Mouse (Mus musculus): Measurements from ENCODE around the gene Tcf3. TPM values are rescaled to one million over a fixed set of nuclear protein-coding genes. Genes with fewer than 3 reads are reported as not detected.

Tcf3 gene
- 222 and 230 TPM in 2 replicates for polyA plus RNA-seq (2012; rRNA removed)

DNA sequence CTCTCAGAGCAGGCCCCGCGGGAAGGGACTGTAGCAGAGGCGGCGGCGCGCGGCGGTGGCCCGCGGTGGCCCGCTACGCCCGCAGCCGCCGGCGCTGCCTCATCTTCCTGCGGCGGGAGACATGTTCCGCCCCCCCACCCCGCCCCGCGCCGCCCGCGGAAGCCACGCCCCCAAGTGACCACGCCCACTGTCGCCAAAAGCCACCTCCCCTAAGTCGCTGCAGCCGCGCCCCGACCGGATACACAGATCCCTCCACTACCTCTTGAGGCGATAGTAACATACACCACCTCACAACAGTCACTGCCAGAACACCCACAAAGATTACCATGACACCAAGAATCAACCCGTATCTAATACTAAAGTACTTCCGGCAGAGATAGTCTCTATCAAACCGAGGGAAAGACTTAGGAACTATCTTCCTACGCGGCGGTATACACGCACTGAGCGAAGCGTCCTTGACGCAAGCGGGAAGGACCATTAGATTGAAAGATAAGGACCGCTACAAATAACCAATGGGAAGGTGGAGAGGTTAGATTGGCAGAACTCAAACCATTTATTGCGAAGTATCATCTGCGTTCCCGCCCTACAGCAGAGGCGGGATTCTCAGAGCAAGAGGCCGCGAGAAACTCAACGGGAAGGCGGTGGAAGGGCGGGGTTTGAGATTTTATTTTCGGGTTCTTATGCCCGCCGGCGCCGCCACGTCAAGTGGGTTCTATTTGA, at the start of gene Tcf3:
TSS of gene Tcf3 (minus strand) at position 135 of the 720 bp plus-strand sequence.

DNA sequence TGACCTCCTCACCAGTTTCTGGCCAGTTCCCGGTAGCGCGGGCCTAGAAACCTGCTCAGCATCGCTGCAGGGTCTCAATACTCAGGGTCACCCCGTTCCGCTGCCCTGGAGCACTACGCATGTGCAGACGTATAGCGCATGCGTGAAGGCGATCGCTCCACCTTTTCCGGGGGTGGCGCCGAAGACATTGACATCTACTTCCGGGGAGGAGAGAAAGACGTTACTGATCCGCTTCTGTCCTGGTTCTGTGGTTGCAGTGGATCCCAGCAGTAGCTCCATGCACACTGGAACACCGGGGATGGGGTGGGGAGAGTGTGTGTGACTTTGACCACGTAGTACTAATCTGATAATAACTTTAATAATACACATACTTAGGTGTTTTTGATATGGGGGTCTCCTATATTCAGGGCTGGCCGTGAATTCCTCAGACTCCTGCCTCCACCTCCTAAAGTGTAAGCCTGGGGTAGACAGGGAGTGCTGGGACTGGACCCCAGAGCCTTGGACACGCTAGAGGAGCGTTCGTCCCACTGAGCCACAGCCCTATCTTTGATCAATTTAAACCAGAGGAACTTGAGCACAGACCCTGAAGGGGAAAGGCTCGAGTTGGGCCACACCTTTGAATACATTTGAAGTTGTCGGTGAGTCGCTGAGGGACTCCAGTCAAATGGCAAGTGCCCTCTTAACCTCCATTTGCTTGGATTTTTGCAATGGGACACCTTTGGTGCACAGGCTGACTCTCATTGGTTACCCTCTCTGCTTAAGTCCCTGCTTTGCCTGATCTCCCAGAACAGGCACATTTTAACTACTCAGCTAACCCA, 26.6 kb downstream of the Tcf3 start, which contains the start of gene Uqcr11:
TSS of gene Uqcr11 (minus strand) at position 147 of the 818 bp plus-strand sequence.

GRCm38 (mm10) chr10:80399191-80399972, 34.1 kb downstream of the Tcf3 start, which contains the start of gene Mbd3:
Gene Mbd3 (minus strand): TSS chr10:80399550.

GRCm38 (mm10) chr10:80387522-80387959, 45.9 kb downstream of the Tcf3 start, which contains the start of gene Mex3d:
Gene Mex3d (minus strand): TSS chr10:80387659.

Other genes with a start within 250 kb of the Tcf3 start
- gene Mum1, start 207.2 kb downstream of the Tcf3 start, polyA plus RNA-seq (2012; rRNA removed), result 115 and 164 TPM in 2 replicates
- gene Ndufs7, start 184.5 kb downstream of the Tcf3 start, polyA plus RNA-seq (2012; rRNA removed), result 188 and 220 TPM in 2 replicates
- gene Gamt, start 172.6 kb downstream of the Tcf3 start, polyA plus RNA-seq (2012; rRNA removed), result 11.8 and 25.1 TPM in 2 replicates
- 156 and 213 TPM in 2 replicates for gene Dazap1, start 172.2 kb downstream of the Tcf3 start, polyA plus RNA-seq (2012; rRNA removed)
- 3,440 and 4,629 TPM in 2 replicates for gene Rps15, start 141.2 kb downstream of the Tcf3 start, polyA plus RNA-seq (2012; rRNA removed)
- gene Apc2, start 137.7 kb downstream of the Tcf3 start, polyA plus RNA-seq (2012; rRNA removed), result 48.8 and 63.3 TPM in 2 replicates
- 30.4 and 34.3 TPM in 2 replicates for gene 2310011J03Rik, start 113.1 kb downstream of the Tcf3 start, polyA plus RNA-seq (2012; rRNA removed)
- gene Pcsk4, start 104.1 kb downstream of the Tcf3 start, polyA plus RNA-seq (2012; rRNA removed), result 3.1 and 4.9 TPM in 2 replicates
- gene Reep6, start 103.7 kb downstream of the Tcf3 start, polyA plus RNA-seq (2012; rRNA removed), result 2.0 and 3.5 TPM in 2 replicates
- gene Adamtsl5, start 85.2 kb downstream of the Tcf3 start, polyA plus RNA-seq (2012; rRNA removed), result 0.52 and 0.75 TPM in 2 replicates
- 0.26 and 0.29 TPM in 2 replicates for gene Plk5, start 77.2 kb downstream of the Tcf3 start, polyA plus RNA-seq (2012; rRNA removed)
- 57.7 and 74.4 TPM in 2 replicates for gene Mex3d, start 46.0 kb downstream of the Tcf3 start, polyA plus RNA-seq (2012; rRNA removed)
- 289 and 353 TPM in 2 replicates for gene Mbd3, start 34.1 kb downstream of the Tcf3 start, polyA plus RNA-seq (2012; rRNA removed)
- 428 and 554 TPM in 2 replicates for gene Uqcr11, start 26.8 kb downstream of the Tcf3 start, polyA plus RNA-seq (2012; rRNA removed)
- 5.6 and 6.1 TPM in 2 replicates for gene Onecut3, start 61.2 kb upstream of the Tcf3 start, polyA plus RNA-seq (2012; rRNA removed)
- gene Atp8b3, start 105.5 kb upstream of the Tcf3 start, polyA plus RNA-seq (2012; rRNA removed), result 0.43 and 0.58 TPM in 2 replicates
- 43.3 and 54.8 TPM in 2 replicates for gene Rexo1, start 127.9 kb upstream of the Tcf3 start, polyA plus RNA-seq (2012; rRNA removed)
- gene Klf16, start 143.7 kb upstream of the Tcf3 start, polyA plus RNA-seq (2012; rRNA removed), result 10.5 and 12.0 TPM in 2 replicates
- 97.0 and 107 TPM in 2 replicates for gene Abhd17a, start 156.7 kb upstream of the Tcf3 start, polyA plus RNA-seq (2012; rRNA removed)
- 48.7 and 54.0 TPM in 2 replicates for gene Scamp4, start 169.2 kb upstream of the Tcf3 start, polyA plus RNA-seq (2012; rRNA removed)
- gene Adat3, start 169.2 kb upstream of the Tcf3 start, polyA plus RNA-seq (2012; rRNA removed), result 9.7 and 11.8 TPM in 2 replicates
- gene Gm49322, start 172.4 kb upstream of the Tcf3 start, polyA plus RNA-seq (2012; rRNA removed), result 5.1 and 5.9 TPM in 2 replicates
- gene Csnk1g2, start 189.2 kb upstream of the Tcf3 start, polyA plus RNA-seq (2012; rRNA removed), result 169 and 230 TPM in 2 replicates
- 65.9 and 84.8 TPM in 2 replicates for gene Btbd2, start 223.4 kb upstream of the Tcf3 start, polyA plus RNA-seq (2012; rRNA removed)
- 86.7 and 103 TPM in 2 replicates for gene Mknk2, start 244.5 kb upstream of the Tcf3 start, polyA plus RNA-seq (2012; rRNA removed)